Mouse (Mus musculus) erythroblast, embryonic 14.5 days (primary cell): ENCODE data around the gene Gstm7.
"Not testable (repeated sequence)": the region's sequence is repeated elsewhere in the genome, so short reads cannot be mapped to it uniquely, and the experiment has no call there.

ENCODE experiments used
- GATA1 ChIP-seq: IDR thresholded peaks from 2 replicates; pipeline ENCODE4 v1.6.1; 2012; ENCODE audit warnings: low read length, inconsistent platforms, mixed read lengths
- TAL1 ChIP-seq: IDR thresholded peaks from 3 replicates; pipeline ENCODE4 v1.6.1; 2012; ENCODE audit warnings: low read length, inconsistent platforms, mixed read lengths

DNA sequence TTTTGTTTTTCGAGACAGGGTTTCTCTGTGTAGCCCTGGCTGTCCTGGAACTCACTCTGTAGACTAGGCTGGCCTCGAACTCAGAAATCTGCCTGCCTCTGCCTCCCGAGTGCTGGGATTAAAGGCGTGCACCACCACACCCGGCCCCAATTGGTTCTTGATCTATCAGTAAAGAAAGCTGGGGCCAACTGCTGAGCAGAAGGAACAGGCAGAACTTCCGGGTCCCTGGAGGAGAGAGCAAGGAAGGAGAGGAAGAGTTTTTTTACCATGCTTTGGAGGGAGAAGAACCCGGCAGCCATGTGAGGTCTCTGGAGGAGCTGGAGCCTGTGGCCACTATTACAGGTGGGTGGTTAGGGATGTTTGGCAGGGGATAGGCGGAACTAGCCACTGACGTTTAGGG, 23.6 kb upstream of the Gstm7 start:
- TF ChIP-seq TAL1, GATA1: not testable (repeated sequence)
